Mouse (Mus musculus): ENCODE results near the gene Nfil3.

Nfil3 gene

DNA sequence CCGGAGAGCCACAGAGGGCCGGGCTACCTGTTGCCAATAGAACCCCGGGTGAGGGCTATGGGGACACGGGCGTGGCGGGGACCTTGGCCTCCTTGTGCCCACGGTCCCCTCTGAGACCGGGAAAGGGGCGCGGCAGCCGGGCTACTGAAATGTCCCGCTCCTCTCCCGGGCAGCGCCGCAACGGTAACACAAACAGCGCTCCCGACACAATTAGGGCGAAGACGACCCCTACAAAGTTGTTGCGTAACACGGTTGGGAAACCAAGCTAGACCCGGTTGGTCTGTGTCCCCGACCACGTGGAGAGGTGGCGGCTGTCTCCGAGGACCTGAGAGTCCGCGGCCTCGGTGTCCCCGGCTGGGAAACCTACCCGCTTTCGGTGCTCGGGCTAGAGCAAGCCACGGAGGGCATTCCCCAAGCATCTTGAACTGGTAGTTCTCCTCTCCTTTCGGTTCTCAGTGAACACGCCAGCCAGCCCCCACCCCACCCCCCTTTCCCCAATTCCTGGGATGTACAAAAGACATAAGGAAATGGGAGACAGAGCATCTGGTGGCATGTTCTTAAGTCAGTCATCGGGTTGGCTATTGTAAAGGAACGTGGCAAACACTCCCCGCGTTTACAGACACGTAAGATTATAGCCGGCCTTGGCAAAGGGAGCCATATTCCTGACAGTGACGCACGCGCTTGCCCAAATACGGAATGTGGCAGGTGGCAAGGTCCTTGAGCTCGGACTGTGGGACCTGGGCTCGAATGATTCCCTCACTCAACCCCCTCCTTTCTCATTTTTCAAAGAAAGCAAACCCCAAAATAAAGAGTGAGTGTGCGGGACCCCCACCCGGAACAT, 788 bp upstream of the Nfil3 start:
- peak; percentile 46 for DNase-seq (ENCODE audit: low spot score)

DNA sequence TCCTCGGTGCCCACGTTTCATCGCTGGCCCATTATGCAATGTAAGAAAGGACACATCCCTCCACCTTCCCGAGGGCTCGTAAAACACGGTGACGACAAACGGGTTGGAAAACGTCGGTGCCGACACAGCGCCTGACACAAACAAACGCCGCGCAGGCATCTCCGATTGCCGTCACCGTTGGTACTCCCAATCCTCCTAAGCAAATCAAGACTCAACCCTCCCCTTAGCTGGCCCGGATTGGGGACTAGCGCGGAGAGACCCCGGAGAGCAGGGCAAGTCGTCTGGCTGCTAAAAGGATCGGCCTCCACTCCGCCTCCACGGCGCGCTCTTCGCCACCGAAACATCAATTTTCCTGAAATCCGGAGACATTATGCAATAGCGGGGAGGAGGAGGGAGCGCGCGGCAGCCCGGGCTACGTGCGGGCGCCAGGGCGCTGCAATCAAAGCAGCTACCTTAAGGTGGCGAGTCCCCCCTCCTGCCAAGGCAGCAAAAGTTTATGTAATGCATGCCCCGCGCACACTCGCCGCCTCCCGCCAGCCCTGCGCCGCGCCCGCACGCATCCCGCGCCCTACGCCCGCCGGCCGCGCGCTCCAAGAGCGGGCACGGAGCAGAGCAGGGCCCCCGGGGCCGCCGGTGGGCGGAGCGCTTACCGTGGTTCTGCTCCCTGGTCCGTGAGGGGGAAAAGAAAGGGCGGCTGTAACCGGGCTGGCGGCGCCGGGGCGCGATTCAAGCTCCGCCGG, 492 bp downstream of the Nfil3 start:
- peak; percentile 60 for DNase-seq (ENCODE audit: low spot score)

DNA sequence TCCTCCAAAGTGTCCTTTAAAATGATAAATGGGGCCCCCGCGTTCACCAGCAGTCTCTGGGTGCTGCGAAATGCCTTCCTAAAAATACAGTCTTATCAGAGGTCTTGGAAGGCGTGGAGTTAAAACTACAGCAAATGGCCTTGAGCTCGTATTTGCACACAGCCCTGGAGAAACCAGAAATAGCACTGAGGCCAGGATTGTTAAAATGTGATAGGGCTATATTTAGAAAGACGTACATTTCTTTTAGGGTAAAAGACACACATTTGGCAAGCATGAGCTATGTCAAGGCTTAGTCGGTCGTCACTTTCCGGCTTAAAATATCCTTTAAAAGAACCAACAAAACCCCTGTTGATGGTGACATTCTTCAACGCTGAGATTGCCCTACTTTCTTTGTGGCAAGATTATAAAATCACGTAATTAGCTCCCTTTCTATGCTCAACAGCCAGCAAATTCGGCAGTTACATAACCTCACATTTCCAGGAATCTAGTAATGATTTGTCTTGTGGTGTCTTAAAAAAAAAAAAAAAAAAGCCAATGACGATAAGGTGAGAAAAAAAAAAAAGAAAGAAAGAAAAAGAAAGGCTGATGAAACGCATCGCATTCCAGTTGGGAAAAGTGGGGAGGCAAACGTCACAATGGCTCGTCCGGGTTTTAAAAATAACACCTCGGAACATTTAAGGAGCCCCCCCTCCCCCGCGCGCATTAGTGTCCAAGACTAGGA, 1.4 kb downstream of the Nfil3 start:
- DNase-seq (ENCODE audit: low spot score): no peak

DNA sequence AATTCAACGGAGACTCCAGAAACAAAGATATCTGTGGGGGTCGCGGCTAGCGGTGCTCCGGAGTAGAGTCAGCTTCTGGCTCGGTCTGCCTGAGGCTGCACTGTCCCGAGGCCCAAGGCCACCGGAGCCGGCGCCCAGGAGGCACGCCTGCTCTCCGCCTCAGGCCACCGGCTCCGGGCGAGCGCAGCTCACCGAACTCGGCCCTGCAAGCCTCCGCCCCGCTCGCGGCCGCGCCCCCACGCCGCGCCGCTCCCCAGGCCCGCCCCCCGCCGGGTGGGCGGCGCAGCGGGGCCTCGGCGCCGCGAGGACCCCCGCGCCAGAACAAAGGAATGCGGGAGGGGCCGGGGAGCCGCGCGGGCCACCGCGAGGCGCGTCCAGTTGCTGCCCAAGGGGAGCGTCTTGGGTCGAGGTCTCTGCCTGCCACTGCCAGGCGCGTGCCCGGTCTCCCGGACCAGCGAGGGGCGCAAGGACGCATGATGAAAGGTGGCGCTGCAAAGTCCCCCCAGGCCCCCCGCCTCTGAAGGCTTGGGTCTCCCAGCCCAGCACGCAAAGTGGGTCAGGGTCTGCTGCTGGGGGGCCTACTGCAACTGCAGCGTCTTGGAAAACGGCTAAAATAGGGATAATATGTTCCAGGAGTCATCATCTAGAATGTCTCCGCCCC, 2.4 kb downstream of the Nfil3 start:
- DNase-seq (ENCODE audit: low spot score): peak; percentile 40

DNA sequence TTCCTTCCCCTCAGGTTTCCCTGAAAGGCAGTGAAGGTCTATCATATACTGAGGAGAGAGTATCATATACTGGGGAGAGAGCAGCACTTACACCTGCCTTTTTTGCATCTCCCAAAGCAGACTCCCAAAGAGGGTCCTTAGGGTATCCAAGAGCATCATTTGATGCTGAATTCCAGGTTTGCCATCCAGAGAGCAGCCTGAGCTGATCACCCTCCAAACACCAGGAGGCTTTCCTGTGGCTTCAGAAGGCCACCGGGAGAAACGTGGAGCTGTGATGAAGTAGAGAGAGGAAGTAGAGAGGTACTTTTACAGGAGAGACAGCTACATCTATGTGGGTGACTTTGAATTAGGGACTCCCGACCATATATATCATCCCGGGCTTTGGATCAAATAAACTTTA, 3.1 kb downstream of the Nfil3 start:
- no peak for DNase-seq (ENCODE audit: low spot score)

DNA sequence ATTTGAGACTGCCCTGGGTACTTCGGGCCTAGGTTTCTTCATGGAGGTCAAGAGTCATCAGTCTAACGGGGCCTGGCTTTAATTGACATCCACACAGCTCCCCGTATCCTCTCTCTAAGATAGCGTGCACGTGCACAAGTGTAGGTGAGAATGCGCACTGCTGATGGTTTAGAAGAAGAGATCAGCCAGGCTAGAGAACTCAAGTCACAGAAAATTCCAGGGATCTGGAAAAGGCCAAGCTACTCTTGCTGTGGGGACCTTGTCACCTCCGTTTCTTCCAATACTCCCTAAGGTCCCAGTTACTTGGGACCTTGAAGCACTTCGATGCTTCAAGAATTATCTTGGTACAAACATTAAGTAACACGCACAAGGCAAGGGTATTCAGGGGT, 3.7 kb downstream of the Nfil3 start:
- no peak for DNase-seq (ENCODE audit: low spot score)

DNA sequence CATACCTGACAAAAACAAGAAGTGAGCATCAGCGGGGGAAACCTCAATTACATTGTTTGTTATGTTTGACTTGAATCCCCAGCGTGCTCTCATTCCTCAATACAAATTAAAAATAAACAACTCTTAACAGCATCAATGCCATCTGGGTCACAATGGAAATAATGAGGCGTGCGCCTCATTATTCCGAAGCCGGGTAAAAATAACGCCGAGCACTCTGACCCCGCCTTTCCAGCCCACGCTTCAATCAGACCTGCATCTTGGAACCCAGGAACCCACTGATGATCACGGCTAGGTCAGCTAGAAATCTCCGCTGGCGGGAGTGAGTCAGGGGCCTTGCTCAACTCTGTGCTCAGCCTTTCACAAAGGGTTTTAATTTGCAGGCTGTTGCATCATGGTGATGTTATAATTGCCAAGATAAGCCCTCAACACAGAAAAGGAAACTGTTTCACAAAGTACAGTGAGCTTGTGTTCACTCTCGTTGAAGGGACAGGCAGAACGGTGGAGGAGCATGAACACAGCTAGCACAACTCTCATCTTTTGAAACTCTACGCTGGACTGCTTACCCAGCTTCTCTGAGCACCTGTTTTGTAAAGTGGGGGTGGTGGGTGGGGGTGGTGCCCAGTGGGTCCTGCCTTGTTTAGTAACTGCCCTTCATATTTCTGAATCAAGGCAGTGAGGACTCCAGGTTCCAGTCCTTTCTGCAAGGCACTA, 4.2 kb downstream of the Nfil3 start:
- DNase-seq (ENCODE audit: low spot score): peak; percentile 35

DNA sequence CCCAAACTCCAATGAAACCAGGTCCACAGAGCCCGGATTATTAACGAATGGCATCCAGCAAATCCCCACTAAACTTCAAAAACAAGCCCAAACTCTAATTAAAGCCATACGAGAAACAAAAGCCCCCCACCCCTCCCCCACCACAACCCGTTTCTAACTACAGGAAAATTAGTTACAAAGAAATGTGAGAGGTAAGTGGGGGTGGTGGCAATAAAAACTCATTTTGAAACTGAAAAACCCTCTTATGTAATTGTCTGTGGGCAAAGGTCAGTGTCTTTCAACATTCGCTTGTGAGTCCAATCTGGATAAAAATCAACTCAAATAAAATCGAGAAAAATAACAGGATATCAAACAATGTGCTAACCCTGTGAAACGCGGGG, 4.8 kb downstream of the Nfil3 start:
- DNase-seq (ENCODE audit: low spot score): no peak

DNA sequence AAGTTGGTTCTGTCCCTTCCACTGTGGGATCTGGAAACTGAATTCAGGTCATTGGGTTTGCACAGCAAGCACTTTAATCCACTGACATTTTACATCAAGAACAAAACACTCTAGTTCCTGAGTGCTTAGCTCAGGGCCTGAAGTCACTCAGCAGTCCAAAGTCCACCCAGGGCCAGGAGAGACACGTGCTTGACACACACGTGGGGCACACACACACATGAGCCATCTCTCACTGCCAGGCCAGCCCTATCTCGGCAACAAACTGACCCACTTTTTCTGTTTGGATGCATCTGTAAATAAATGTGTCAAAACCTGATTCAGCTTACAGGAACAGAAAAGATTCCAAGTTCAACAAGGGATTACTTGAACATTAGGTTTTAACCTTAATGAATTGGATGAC, 6.2 kb downstream of the Nfil3 start:
- no peak for DNase-seq (ENCODE audit: low spot score)

DNA sequence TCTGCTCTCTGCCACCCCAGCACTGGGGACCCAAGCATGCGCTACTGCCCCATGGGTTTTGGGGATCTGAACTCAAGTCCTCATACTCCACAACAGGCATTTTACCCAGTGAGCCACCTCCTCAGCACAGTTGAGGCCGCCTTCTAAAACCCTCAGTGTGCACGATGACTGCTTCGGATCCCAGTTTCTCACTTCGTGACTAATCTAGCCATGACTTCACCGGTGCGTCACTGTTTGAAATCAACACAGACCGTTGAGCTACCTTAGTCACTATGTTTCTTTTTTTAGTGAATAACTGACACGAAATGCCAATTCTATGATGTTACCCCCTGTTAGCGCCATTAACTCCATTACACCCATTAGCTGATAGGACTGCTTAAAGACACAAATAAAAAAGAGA, 7.4 kb downstream of the Nfil3 start:
- no peak for DNase-seq (ENCODE audit: low spot score)

DNA sequence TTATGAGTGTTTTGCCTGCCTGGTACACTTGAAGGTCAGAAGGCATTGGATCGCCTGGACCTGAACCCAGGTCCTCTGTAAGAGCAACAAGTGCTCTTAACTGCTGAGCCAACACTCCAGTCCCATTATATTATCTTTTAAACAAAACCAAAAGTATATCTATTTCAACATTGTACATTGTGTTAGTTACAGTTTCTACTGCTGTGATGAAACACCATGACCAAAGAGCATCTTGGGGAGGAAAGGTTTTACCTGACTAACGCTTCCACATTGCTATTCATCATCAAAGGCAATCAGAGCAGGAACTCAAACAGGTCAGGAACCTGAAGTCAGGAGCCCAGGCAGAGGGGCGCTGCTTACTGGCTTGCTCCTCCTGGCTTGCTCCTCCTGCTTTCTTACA, 8.2 kb downstream of the Nfil3 start:
- DNase-seq (ENCODE audit: low spot score): no peak

DNA sequence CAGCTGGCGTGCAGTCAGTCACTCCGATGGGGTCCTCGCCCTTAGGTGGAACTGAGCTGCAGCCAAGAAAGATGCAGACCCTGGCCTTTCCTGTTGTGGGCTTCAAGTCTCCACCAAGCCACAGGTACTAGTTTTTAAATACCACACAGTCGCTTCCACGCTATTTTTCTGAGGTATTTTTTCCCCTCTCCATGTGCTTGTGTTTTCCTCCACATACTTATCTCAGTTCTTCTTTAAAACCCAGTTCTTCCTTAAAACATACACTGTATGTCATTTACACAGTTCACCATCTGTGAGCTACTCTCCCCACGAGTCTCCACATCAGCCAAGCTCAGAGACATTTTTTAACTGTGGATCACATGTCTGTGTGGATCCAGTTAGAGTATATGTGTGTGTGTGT, 10.0 kb downstream of the Nfil3 start:
- DNase-seq (ENCODE audit: low spot score): no peak

DNA sequence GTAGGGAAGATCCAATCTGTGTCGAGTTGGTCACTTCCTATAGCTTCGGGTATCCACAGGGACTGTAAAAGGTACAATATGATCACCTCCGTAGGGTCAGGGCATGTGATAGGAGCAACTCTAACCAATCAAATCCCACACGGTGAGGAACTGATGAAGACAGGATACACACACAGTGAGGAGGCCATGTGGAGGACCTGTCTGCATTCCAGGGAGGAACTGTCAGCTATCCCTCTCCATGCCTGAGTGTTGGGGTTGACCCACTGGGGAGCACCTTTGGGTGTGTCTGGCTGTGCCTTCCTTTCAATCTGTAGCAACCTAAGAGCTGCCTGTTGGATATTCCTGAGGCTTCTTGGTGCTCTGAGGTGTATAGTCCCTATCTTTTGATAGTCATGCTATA, 18.0 kb downstream of the Nfil3 start:
- no peak for DNase-seq (ENCODE audit: low spot score)

DNA sequence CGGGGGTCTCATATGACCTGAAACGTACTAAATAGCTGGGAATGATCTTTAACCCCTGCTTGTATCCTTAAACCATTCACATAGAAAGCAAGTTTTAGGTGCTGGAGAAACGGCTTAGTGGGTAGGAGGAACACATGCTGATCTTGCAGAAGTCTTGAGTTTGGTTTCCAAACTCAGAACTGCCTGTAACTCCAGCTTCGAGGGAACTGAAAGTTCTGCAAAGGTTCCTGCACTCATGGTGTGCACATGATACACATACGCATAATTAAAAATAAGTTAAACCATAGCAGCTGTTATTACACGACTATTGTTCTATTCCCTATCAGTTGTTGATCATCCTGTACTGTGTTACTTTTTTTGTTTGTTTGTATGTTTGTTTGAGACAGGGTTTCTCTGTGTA, 18.5 kb downstream of the Nfil3 start:
- no peak for DNase-seq (ENCODE audit: low spot score)

DNA sequence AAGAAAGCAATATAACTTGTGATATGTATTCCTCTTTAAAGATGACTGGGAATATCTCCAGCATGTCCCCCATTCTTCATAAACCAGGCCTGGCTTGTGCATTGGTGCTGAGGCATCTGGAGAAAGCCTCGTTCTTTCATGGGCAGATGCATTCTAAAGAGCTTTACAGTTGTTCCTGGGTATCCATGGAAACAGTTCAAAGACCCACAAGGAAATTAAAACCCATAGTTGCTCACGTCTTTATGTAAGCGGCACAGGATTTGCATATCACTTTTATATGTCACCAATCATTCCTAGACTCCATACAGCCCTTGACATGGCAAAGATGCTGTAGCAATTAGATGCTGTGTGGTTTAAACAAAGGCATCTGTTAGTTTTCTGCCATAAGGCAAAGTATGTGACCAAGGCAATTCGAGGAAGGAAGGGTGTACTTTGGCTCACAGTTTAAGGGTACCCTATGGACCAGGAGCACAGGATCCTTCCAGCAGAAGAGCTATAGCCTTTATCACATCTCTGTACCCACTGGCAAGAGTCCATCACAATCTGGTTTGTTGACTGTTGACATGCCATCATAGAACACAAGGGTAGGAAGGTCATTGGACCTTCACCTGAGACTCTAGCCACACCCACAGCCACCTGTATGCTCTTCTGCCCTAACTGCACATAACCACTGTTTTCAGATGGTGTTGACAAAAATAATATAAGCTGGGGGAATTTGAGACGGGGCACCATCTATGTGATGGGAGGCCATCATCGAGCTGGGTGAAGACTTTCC, 26.9 kb downstream of the Nfil3 start:
- DNase-seq (ENCODE audit: low spot score): no peak

DNA sequence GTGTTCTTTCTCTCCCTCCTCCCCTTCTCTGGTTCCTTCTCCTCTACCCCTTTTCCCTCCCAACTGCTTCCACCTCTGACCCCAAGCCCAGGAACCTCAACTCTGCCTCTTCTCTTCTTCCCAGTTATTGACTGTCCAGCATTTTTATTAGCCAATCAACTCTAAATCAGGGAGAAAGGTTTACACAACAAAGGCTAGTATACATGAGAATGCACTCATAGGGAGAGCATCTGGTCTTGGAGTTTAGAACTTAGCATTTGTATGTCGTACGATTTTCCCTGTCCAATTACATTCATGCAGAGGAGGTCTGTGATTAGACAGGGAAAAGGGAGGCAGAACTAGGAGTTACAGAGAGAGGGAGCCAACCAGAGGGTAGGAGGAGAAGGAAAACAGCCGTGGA, 31.7 kb downstream of the Nfil3 start:
- DNase-seq (ENCODE audit: low spot score): no peak

DNA sequence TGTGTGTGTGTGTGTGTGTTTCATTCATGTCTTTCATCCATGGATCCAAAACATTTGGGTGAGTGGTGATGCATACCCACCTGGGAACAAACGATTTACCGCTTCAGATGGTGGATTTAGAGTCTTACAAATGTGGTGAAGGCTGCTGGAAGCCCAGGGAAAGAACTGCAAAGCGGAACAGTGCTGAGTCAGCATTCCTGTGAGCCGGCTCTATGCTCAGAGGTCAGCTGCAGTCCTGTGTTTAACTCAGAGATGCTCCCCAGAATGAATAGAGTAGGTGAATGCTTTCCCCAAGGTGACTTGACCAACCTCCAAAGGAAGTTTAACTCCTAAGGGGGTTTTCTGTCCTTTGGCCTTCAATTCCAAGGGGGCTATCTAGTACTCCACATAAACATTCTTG, 33.3 kb downstream of the Nfil3 start:
- DNase-seq (ENCODE audit: low spot score): no peak

DNA sequence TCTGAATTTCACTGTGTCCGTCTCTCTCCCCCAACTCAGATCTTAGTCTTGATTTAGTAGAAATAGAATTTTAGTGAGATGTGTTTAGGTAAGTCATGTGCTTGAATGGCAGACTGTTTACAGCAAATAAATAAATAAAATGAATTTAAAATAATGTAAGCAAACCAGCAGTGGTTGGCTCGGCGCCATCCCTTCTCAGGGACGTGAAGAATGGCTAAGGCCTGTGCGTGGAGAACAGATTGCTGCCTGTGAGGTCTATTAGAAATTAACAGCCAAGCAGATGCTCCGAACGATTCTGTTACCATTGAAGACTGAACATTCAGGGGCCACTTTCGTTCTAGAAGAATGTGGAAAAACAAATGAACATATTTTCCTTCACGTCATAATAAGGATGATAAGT, 35.1 kb downstream of the Nfil3 start:
- DNase-seq (ENCODE audit: low spot score): no peak

DNA sequence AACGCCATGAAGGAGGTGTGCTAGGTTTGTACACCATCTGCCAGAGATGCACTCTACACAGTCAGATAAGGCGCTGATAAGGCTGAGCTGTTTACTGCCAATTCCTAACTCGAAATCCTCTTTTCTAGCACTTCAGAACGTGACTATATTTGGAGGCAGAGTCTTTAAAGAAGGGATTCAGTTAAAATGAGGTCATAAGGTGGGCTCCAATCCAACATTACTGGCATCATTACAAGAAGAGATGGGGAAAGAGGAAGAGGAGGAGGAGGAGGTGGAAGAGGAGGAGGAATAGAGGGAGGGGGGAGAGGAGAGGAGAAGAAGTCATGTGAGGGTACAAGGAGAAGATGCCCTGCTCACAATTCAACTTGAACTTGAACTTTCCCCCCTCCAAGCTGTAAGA, 36.8 kb downstream of the Nfil3 start:
- no peak for DNase-seq (ENCODE audit: low spot score)

DNA sequence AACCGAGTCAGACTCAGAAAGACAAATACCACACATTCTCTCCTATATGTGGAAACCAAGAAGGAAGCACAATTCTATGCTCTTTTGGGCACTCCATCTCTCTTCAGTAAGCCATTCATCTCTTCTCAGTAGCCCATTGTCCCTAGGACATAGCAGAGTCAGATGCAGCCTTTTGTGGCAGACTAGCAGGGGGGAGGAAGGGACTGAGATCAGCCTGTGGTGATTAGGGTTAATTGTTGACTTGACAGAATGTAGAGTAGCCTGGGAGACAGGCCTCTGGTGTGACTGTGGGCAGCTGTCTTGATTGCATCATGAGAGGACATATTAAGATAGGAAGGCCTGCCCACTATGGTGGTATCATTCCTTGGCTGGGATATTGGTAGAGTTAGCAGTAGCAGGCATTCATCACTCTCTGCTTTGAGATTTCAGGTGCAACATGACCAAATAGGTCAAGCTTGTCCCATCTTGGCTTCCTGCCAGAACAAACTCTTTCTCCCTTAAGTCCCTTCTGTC, 37.9 kb downstream of the Nfil3 start:
- DNase-seq (ENCODE audit: low spot score): no peak

DNA sequence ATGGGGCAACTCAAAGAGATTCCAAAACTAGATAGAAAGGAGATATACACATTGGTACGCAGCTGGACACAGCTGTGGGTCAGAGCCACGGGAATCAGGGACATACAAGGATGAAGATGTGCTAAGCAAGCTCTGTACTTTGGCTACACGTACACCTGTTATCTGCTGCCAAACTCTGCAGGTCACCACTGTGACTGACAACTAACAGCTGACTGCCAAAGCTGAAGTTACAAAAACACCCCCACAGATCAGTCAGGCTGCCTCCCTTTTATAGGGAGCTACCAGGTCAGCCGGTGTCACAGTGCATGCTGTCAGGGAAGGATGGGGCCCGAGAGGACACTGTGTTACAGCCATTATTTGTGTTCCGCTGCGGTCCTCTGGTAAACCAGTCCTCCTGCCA, 39.9 kb downstream of the Nfil3 start:
- DNase-seq (ENCODE audit: low spot score): no peak
